Mouse (Mus musculus) spleen, adult 12 weeks (tissue): ENCODE data around the gene Gm45208.
"Not testable (repeated sequence)": the region's sequence is repeated elsewhere in the genome, so short reads cannot be mapped to it uniquely, and the experiment has no call there.

ENCODE experiments used
- DNase-seq: peaks from one replicate; pipeline ENCODE4 v3.0.0; 2022; ENCODE audit warnings: low spot score

The Gm45208 gene

GRCm38 (mm10) chrX:7728215-7728921, 6.3 kb downstream of the Gm45208 start, which contains the start of gene Praf2:
Praf2 (plus strand) TSS chrX:7728439.
- DNase-seq: peak; percentile 44

GRCm38 (mm10) chrX:7728922-7729265, 6.8 kb downstream of the Gm45208 start:
- DNase-seq: no peak

DNA sequence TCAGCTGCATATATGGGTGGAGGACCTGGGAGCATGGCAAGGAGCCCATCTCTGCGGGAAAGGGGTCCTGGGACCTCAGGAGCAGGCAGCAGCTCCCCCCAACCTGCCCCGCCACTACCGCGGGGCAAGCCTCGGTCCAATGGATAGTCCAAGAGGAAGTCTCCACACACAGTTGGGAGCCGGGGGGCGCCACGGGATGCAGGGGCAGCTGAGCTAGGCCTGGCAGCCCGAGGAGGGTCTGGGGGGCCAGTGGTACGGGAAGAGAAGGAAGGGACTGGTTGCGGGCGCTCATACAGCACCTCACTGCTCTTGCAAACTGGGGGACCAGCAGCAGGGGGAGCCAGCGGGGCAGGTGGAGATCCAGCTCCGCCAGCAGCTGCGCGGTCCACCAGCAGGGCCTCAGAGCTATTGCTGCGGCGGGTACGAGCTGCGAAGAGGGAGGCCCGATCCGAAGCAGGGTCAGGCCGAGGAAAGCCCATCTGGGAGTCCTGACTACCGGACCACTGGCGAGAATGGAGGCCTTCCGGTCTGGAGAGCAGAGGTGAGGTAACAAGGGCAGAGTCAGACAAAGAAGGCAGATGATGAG, 11.6 kb downstream of the Gm45208 start:
- peak; percentile 66 for DNase-seq

DNA sequence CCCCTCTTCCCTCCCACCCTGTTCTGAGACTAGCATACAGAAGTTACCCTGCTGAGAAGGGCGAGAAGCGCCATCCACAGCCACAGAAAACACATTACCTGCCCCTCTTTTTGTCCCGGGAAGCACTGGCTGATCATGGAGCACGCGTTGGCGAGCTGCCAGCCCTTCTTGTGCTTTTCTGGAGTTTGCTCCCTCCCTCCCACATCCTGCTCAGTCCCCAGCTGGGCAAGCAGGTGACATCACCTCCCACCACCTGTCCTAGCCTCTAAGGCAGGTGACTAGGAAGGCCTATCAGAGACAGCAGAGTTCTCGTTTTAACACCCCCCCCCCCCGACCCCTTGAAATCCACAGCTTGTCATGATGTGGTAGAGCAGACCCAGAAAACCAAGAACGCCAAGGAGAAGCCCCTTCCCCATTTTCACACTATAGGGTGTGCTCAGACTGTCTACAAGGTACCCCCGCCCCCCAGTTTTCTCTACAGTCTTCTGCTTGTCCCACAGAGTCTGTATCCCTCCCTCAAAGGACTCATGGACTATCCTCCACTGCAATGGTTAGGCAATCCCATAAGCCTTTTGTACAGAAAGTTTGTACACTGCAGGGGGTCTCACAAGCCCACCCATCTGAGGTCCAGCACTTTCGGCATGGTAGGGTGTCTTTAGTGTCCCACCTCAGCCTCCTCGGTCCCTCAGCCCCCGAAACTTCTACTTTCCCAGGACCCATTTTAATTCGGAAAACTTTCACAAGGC, 17.5 kb downstream of the Gm45208 start:
- DNase-seq: no peak

- no peak for DNase-seq
Measured at GRCm38 (mm10) chrX:7740082-7740819, 18.2 kb downstream of the Gm45208 start.

DNA sequence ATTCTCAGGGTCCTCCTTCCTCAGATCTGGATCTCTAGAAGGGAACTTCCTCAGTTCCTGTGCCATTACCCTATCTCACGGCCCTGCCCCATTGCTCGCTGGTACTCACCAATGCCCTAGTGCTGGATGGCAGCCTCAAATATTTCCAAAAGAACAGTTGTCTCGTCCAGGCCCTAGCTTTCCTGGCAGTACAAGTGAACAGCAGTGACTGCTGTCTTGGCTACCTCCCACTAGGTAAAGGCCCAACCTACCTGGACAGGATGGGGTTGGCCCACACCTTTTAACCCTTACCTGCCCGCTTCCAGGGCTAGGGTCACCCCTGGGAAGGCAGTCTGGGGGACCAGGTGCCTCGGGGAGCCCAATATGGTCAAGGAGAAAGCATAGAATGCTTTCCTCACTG, 19.1 kb downstream of the Gm45208 start:
- no peak for DNase-seq

- DNase-seq: no peak
Measured at GRCm38 (mm10) chrX:7743470-7743869, 21.4 kb downstream of the Gm45208 start.

DNA sequence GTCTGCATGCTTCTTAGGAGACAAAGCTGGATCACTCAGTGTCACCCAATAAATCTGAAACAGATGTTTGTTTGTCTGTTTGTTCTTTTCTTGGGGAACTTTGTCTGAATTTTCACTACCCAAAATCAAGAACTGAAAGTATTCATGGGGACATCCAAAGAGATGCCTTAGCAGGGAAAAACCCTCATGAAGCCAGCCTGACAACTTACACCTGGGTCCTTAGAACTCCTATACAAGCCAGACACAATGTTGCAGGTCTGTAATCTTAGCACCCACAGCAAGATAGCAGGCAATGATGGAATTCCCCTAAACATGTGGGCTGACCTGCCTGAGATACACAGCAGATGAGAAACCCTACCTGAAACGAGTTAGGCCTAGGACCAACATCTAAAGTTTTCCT, 22.9 kb downstream of the Gm45208 start:
- DNase-seq: no peak

DNA sequence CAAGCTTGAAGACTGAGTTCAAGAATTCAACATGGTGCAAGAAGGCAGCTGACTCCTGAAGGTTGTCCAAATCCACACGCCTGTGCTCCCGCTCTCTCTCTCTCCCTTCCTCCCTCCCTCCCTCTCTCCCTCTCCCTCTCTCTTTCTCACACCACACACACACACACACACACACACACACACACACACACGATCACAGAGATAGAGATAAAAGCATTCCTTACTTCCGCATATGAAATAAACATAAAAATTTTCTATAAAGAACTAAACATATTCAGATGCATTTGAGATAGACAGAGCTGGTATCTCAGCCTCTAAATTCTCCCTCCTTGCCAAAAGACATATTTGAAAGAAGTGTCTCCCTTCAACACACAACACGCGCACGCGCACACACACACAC, 23.4 kb downstream of the Gm45208 start:
- no peak for DNase-seq

DNA sequence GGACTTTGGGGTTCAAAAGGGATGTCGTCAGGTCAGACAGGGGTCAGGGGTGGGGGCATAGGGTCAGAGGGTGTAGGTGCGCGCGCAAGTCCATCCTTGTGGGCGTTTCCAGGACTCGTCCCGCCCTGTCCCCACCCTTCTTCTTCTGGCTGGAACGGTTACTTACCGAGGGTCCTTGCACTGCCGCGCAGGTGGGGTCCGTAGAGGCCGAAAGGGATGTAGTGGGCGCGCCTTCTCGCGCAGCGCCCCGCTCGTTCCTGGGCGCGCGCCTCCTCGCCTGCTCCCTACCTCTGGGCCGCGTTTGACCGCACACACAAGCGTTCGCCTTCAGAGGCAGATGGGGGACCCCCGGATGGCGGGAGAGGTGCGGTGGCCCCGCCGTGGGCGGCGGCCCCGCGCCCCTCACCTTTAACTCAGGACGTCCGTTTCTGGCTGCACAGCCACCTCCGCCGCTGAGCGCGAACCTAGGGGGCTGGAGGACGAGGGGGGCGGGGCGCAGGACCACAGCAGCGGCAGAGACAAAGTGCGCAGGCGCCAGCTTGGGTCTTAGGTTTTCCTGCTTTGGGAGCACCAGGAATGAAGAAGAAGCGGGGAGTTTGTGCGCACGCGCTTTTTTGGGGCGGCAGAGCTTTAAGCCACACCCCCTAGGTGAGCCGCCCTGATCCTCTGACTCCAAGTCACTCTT, 28.5 kb downstream of the Gm45208 start, which contains the start of gene Ccdc120:
Gene Ccdc120, minus strand, starts transcription at position 474 of the 685 bp plus-strand sequence.
- DNase-seq: no peak

DNA sequence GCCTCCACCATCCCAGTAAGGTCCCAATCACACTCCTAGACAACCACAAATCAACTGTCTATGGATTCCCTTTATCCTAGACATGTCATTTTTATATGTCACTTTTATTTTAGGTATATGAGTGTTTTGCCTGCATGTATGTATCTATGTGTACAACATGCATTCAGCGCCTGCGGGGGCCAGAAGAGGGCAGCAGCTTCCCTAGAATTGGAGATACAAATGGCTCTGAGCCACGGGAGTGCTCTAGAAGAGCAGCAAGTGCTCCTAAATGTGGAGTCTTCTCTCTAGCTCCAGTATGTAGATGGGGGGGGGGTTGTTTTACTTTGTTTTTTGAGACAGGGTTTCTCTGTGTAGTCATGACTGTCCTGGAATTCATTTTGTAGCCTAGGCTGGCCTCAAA, 31.6 kb downstream of the Gm45208 start:
- not testable (repeated sequence) for DNase-seq

DNA sequence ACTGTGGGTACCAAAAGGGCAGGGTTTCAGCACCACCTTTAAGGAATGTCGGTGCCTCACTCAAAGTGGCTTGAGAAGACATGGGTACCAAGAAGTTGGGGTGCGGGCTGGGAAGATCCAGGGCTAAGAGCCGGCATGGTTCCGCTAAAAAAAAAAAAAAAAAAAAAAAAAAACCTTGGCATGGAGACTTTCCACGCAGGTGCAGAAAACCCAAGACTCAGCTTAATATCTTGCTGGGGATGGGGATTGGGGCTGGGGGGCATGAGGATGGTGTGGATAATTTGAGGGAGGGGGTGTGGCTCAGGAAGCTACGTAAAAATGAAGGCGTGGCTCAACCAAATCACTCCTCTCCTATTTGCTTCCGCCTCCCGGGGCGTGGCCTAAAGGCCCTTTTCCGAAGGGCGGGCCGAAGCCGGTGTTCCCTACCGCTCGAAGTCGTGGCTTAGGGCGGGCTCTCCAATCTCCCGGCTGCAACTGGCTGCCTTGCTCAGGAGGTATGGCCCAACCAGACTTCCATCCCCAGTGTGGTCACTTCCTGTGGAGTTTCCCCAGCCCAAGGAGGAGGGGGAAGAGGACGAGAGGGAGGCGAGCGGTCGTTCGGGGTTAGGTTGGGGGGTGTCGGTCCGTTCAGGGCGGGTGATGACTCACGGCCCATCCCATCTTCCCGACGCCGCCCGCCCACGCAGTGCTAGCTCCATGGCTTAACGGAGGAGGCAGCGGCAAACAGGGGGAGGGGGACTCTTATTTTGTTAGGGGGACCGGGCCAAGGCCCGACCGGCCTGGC, 40.3 kb downstream of the Gm45208 start, which contains the start of gene Tfe3:
Gene Tfe3, plus strand, starts transcription at position 424 of the 784 bp plus-strand sequence.
- peak; percentile 80 for DNase-seq

- DNase-seq: no peak
Measured at GRCm38 (mm10) chrX:7762921-7763197, 40.8 kb downstream of the Gm45208 start.

GRCm38 (mm10) chrX:7763631-7764393, 41.8 kb downstream of the Gm45208 start:
- DNase-seq: peak; percentile 5

GRCm38 (mm10) chrX:7764657-7765280, 42.7 kb downstream of the Gm45208 start:
- DNase-seq: no peak

DNA sequence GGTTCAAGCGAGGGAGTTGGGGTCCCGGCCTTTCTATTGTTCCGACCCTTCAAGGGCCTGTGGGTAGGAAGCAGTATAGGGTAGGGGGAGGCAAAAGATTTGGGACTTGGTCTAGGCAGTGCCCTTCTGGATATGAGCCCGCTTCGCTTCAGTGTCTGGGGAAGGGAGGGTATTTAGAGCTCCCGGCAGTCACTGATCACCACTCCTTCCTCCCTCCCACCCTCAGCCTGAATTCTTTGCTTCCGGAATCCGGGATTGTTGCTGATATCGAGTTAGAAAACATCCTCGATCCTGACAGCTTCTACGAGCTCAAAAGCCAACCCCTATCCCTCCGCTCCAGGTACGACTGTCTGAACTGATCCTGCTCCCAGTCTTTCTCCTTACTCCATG, 43.2 kb downstream of the Gm45208 start:
- DNase-seq: no peak

GRCm38 (mm10) chrX:7765764-7766163, 43.7 kb downstream of the Gm45208 start:
- DNase-seq: no peak

DNA sequence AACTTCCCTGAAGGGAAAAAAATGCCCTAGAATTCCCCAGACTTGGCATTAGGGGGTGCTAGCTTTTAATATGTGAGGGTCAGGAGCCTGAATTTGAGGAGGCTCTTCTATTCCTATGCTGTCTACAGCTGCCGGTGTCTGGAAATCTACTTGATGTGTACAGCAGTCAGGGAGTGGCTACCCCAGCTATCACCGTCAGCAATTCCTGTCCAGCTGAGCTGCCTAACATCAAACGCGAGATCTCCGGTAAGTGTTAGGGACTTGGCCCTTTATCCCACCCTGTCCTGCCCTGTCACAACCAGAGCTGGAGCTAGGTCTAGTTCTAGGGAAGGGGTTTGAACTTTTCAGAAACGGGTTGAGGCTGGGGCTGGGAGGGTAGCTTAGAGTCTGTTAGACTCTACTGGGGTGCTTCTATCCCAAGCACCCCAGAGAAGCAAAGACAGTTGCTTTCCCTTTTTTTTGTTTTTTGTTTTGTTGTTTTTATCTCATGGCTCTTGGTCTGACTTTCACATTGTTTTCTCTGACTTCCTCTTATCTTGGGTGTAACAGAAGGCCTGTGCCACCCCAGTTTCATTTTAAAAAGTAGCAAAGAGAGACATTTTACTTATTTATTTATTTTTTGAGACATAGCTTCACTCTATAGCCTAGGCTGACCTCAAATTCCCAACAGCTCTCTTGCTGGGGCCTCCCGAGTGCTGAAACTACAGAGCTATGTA, 47.4 kb downstream of the Gm45208 start:
- DNase-seq: no peak

DNA sequence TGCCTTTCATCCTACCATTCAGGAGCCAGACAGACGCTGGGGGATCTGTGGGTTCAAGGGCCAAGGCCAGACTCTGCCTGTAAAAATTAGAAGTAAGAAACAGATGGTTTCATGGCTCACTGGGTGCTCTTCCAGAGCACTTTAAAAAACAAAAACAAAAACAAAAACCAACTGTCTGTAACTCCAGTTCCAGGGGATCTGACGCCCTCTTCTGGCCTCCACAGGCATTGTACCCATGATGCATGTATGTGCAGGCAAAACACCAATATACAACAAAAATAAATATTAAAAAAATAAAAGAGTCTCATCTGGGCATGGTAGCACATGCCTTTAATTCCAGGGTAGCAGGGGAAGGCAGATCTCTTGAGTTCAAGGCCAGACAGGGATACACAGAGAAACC, 50.7 kb downstream of the Gm45208 start:
- DNase-seq: no peak
